Mouse (Mus musculus) adrenal gland, postnatal 25 days (tissue): ENCODE measurements around the gene Mt3. TPM values are rescaled to one million over a fixed set of nuclear protein-coding genes. Genes with fewer than 3 reads are reported as not detected.

Source experiments
- DNase-seq: peaks from one replicate; pipeline ENCODE4 v3.0.0; 2021; ENCODE audit warnings: mixed read lengths
- total RNA-seq: library from RNA; stranded (reverse); gene quantifications from 2 replicates; pipeline ENCODE4 v1.2.3, GENCODE M21; 2021

Mt3 gene
- total RNA-seq, 1 experiment from 2014 or later, result 6.4 TPM

DNA sequence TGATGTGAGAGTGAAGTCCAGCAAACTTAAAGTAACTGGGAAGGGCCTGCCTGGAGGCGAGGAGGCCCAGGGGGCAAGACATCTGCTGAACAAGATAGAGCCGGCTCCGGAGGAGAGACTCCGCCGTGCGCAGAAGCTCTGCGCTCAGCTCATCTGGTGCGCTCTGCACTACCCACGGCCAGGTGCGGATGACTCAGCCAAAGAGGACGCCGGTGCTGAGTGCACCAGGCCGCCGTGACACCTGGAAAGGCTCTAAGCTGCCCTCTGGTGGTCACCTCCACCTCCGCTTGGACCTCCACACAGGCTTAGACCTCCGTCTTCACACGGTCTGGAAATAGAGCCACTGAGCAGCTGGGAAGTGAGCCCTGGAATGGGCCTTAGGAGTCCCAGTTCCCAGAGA is 34.1 kb downstream of the Mt3 start:
- peak; percentile 68 for DNase-seq

GRCm38 (mm10) chr8:94187290-94188002 is 35.0 kb downstream of the Mt3 start:
- DNase-seq, result no peak

DNA sequence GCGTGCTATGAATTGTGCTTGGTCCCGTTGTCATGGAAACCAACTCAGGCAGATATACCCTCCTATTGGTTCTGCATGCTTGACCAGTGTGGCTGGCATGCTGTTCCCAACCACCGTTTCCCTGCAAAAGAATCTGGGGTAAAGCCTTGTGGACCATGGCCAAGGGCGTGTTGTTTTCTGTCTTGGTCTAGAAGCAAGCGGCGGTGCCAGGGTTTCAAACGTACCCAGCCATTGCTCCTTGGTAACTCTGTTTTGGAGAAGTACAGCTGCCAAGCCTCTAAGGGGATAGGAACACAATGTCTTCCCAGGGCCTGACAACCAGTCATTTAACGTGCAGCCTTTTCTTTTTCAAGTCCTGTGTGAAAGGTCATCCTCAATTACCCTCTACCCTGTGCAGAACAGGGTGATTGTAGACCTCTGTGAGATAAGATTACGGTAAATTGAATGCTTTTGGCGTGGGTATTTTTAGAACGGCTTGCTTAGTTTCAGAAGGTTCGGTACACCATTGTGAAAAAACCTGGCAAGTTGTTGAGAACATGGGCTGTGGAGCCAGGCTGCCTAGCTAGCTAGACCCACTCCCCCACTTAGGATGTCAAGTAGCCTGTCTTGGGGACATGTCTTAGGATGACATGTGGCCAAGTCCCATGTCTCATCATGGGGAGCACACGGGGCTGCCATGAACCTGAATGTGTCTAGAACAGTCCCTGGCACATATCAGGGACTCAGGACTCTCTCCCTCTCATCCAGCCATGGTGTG is 37.0 kb downstream of the Mt3 start:
- DNase-seq, result peak; percentile 44

- peak; percentile 70 for DNase-seq
Measured at GRCm38 (mm10) chr8:94191101-94191691, 38.8 kb downstream of the Mt3 start.

GRCm38 (mm10) chr8:94192926-94193325 is 40.5 kb downstream of the Mt3 start:
- DNase-seq, result peak; percentile 34

DNA sequence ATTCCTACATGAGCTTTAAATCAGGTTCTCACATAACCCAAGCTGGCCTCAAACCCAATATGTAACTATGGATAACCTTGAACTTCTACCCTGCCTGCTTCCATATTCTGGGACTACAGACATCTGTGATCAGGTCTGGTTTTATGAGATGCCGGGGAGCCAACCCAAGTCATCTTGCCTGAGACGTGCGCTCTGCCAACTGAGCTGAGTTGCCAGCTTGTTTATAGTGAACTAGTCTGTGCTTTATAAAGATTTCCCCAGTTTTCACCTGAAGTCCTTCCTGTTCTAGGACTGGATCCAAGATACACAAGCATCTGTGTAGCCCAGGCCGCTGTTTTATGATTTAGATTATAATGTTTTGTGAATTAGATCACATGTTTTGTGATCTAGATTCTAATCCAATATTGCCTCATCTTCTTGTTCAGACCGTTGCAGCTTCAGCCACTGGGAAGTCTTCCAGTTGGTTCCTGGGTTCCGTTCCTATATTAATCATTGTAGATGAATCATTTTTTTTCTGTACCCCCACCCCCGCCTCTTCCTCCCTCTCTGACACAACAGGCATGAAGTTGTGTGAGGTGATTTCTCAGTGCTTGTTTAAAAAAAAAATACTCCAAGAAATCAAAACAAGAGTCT is 42.3 kb downstream of the Mt3 start:
- peak; percentile 24 for DNase-seq

- peak; percentile 27 for DNase-seq
Measured at GRCm38 (mm10) chr8:94199202-94199869, 46.9 kb downstream of the Mt3 start.

Other genes with a start within 250 kb of the Mt3 start
- gene Amfr, start 139.8 kb upstream of the Mt3 start, total RNA-seq, result 294 and 300 TPM in 2 replicates
- 38.0 and 44.5 TPM in 2 replicates for gene Nudt21, start 115.6 kb upstream of the Mt3 start, total RNA-seq
- gene Ogfod1, start 115.4 kb upstream of the Mt3 start, total RNA-seq, result 16.0 and 21.1 TPM in 2 replicates
- 21.2 and 27.0 TPM in 2 replicates for gene Bbs2, start 53.7 kb upstream of the Mt3 start, total RNA-seq
- gene Mt4, start 15.4 kb upstream of the Mt3 start, total RNA-seq, result not detected in 2 replicates
- 81.5 and 159 TPM in 2 replicates for gene Mt2, start 20.1 kb downstream of the Mt3 start, total RNA-seq
- gene Mt1, start 26.5 kb downstream of the Mt3 start, total RNA-seq, result 182 and 239 TPM in 2 replicates
- gene Nup93, start 62.0 kb downstream of the Mt3 start, total RNA-seq, result 16.1 and 21.9 TPM in 2 replicates
- gene Slc12a3, start 176.6 kb downstream of the Mt3 start, total RNA-seq, result 0.09 and 0.29 TPM in 2 replicates
- 98.9 and 118 TPM in 2 replicates for gene Herpud1, start 233.8 kb downstream of the Mt3 start, total RNA-seq